Mouse (Mus musculus): ENCODE measurements at regions not wholly inside any gene's neighbourhood (a gene's known extent, or its start where the extent isn't known, plus 50 kb on each side); places are given as distances from the start of the nearest gene placed in this dataset.

GRCm38 (mm10) chr11:63282541-63282940, 153.8 kb downstream of the Pmp22 start:
- TF ChIP-seq POLR2AphosphoS5 (IDR thresholded peaks at IDR 0.05; ENCODE audit: insufficient replicate concordance, low read depth, low read length): no peak
- no peak for TF ChIP-seq TAL1 (conservative IDR thresholded peaks at IDR 0.05; ENCODE audit: low read depth, low read length)
- no peak for TF ChIP-seq GATA1 (IDR thresholded peaks at IDR 0.05; ENCODE audit: borderline replicate concordance, low read length)
- no peak for TF ChIP-seq CTCF (IDR thresholded peaks at IDR 0.05; ENCODE audit: low read depth, low read length)
- TF ChIP-seq GATA2 (IDR thresholded peaks at IDR 0.05; ENCODE audit: borderline replicate concordance, low read depth, low read length): no peak
- H3K27me3 ChIP-seq (ENCODE audit: insufficient read depth, low read length): no peaks in the 10 kb centered on the region
- peaks cover 38% of the 10 kb centered on the region for H3K9me3 ChIP-seq (replicated peaks)
- H3K36me3 ChIP-seq (replicated peaks): no peaks in the 10 kb centered on the region
- ATAC-seq (ENCODE audit: extremely low read depth, insufficient number of reproducible peaks, low FRiP score, poor library complexity, severe bottlenecking) (no peak), DNase-seq (ENCODE audit: low spot score) (no peak)
- no peaks in the 10 kb centered on the region for H3K4me1 ChIP-seq (ENCODE audit: insufficient read depth, low read depth, low read length)
- no peak overlapping the region for H3K4me3 ChIP-seq (ENCODE audit: low read depth, low read length)

GRCm38 (mm10) chr11:63286026-63286425, 157.2 kb downstream of the Pmp22 start:
- Histone ChIP-seq H3K4me3 (ENCODE audit: low read depth, low read length) (no peak overlapping the region), H3K36me3 (replicated peaks) (no peaks in the 10 kb centered on the region), H3K9me3 (replicated peaks) (peaks cover 38% of the 10 kb centered on the region), H3K4me1 (ENCODE audit: insufficient read depth, low read depth, low read length) (no peaks in the 10 kb centered on the region), H3K27me3 (ENCODE audit: insufficient read depth, low read length) (no peaks in the 10 kb centered on the region)
- no peak for TF ChIP-seq CTCF (IDR thresholded peaks at IDR 0.05; ENCODE audit: low read depth, low read length)
- TF ChIP-seq TAL1 (conservative IDR thresholded peaks at IDR 0.05; ENCODE audit: low read depth, low read length): no peak
- no peak for TF ChIP-seq POLR2AphosphoS5 (IDR thresholded peaks at IDR 0.05; ENCODE audit: insufficient replicate concordance, low read depth, low read length)
- no peak for TF ChIP-seq GATA1 (IDR thresholded peaks at IDR 0.05; ENCODE audit: borderline replicate concordance, low read length)
- no peak for TF ChIP-seq GATA2 (IDR thresholded peaks at IDR 0.05; ENCODE audit: borderline replicate concordance, low read depth, low read length)
- ATAC-seq (ENCODE audit: extremely low read depth, insufficient number of reproducible peaks, low FRiP score, poor library complexity, severe bottlenecking) (no peak), DNase-seq (ENCODE audit: low spot score) (no peak)

GRCm38 (mm10) chr11:63287766-63288165, 159.0 kb downstream of the Pmp22 start:
- DNase-seq (ENCODE audit: low spot score) (no peak), ATAC-seq (ENCODE audit: extremely low read depth, insufficient number of reproducible peaks, low FRiP score, poor library complexity, severe bottlenecking) (no peak)
- H3K9me3 ChIP-seq (replicated peaks): peaks cover 34% of the 10 kb centered on the region
- no peak overlapping the region for H3K4me3 ChIP-seq (ENCODE audit: low read depth, low read length)
- H3K4me1 ChIP-seq (ENCODE audit: insufficient read depth, low read depth, low read length): no peaks in the 10 kb centered on the region
- no peaks in the 10 kb centered on the region for H3K27me3 ChIP-seq (ENCODE audit: insufficient read depth, low read length)
- TF ChIP-seq TAL1 (conservative IDR thresholded peaks at IDR 0.05; ENCODE audit: low read depth, low read length) (no peak), POLR2AphosphoS5 (IDR thresholded peaks at IDR 0.05; ENCODE audit: insufficient replicate concordance, low read depth, low read length) (no peak), CTCF (IDR thresholded peaks at IDR 0.05; ENCODE audit: low read depth, low read length) (no peak), GATA1 (IDR thresholded peaks at IDR 0.05; ENCODE audit: borderline replicate concordance, low read length) (no peak), GATA2 (IDR thresholded peaks at IDR 0.05; ENCODE audit: borderline replicate concordance, low read depth, low read length) (no peak)
- no peaks in the 10 kb centered on the region for H3K36me3 ChIP-seq (replicated peaks)

DNA sequence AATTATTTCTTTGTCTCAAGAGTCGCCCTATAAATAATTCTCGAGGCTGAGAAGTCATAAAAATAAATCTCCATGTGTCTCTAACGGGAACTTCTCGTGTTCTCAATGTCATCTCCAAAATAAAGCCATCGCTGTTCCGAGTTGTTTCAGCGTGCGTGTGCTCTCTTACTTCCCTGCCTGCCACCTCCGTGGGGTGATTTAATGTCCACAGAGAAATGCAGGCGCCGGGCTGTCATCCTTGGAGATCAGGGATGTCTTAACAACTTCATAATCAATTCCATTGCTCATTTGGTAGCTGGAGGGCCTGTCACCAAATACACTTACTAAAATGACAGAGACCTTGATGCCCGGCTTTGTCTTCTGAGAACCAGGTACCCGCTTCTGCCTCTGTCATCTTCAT, 161.8 kb downstream of the Pmp22 start:
- ATAC-seq (ENCODE audit: extremely low read depth, insufficient number of reproducible peaks, low FRiP score, poor library complexity, severe bottlenecking) (no peak), DNase-seq (ENCODE audit: low spot score) (no peak)
- Histone ChIP-seq H3K4me1 (ENCODE audit: insufficient read depth, low read depth, low read length) (no peaks in the 10 kb centered on the region), H3K9me3 (replicated peaks) (peaks cover 40% of the 10 kb centered on the region), H3K27me3 (ENCODE audit: insufficient read depth, low read length) (no peaks in the 10 kb centered on the region), H3K4me3 (ENCODE audit: low read depth, low read length) (no peak overlapping the region), H3K36me3 (replicated peaks) (no peaks in the 10 kb centered on the region)
- no peak for TF ChIP-seq TAL1 (conservative IDR thresholded peaks at IDR 0.05; ENCODE audit: low read depth, low read length)
- no peak for TF ChIP-seq GATA2 (IDR thresholded peaks at IDR 0.05; ENCODE audit: borderline replicate concordance, low read depth, low read length)
- no peak for TF ChIP-seq GATA1 (IDR thresholded peaks at IDR 0.05; ENCODE audit: borderline replicate concordance, low read length)
- TF ChIP-seq POLR2AphosphoS5 (IDR thresholded peaks at IDR 0.05; ENCODE audit: insufficient replicate concordance, low read depth, low read length): no peak
- TF ChIP-seq CTCF (IDR thresholded peaks at IDR 0.05; ENCODE audit: low read depth, low read length): no peak

- ATAC-seq (ENCODE audit: extremely low read depth, insufficient number of reproducible peaks, low FRiP score, poor library complexity, severe bottlenecking) (no peak), DNase-seq (ENCODE audit: low spot score) (no peak)
- H3K4me3 ChIP-seq (ENCODE audit: low read depth, low read length): no peak overlapping the region
- TF ChIP-seq CTCF (IDR thresholded peaks at IDR 0.05; ENCODE audit: low read depth, low read length): no peak
- TF ChIP-seq TAL1 (conservative IDR thresholded peaks at IDR 0.05; ENCODE audit: low read depth, low read length): no peak
- TF ChIP-seq POLR2AphosphoS5 (IDR thresholded peaks at IDR 0.05; ENCODE audit: insufficient replicate concordance, low read depth, low read length): no peak
- no peak for TF ChIP-seq GATA2 (IDR thresholded peaks at IDR 0.05; ENCODE audit: borderline replicate concordance, low read depth, low read length)
- TF ChIP-seq GATA1 (IDR thresholded peaks at IDR 0.05; ENCODE audit: borderline replicate concordance, low read length): no peak
- H3K4me1 ChIP-seq (ENCODE audit: insufficient read depth, low read depth, low read length): no peaks in the 10 kb centered on the region
- H3K36me3 ChIP-seq (replicated peaks): no peaks in the 10 kb centered on the region
- H3K27me3 ChIP-seq (ENCODE audit: insufficient read depth, low read length): no peaks in the 10 kb centered on the region
- peaks cover 29% of the 10 kb centered on the region for H3K9me3 ChIP-seq (replicated peaks)
These were observed 164.7 kb downstream of the Pmp22 start for GRCm38 (mm10) chr11:63293485-63293884.

GRCm38 (mm10) chr11:63294476-63294875, 165.7 kb downstream of the Pmp22 start:
- TF ChIP-seq GATA2 (IDR thresholded peaks at IDR 0.05; ENCODE audit: borderline replicate concordance, low read depth, low read length): no peak
- no peak for TF ChIP-seq POLR2AphosphoS5 (IDR thresholded peaks at IDR 0.05; ENCODE audit: insufficient replicate concordance, low read depth, low read length)
- TF ChIP-seq CTCF (IDR thresholded peaks at IDR 0.05; ENCODE audit: low read depth, low read length): no peak
- no peak for TF ChIP-seq TAL1 (conservative IDR thresholded peaks at IDR 0.05; ENCODE audit: low read depth, low read length)
- no peak for TF ChIP-seq GATA1 (IDR thresholded peaks at IDR 0.05; ENCODE audit: borderline replicate concordance, low read length)
- H3K9me3 ChIP-seq (replicated peaks): peaks cover 30% of the 10 kb centered on the region
- ATAC-seq (ENCODE audit: extremely low read depth, insufficient number of reproducible peaks, low FRiP score, poor library complexity, severe bottlenecking): no peak

More at GRCm38 (mm10) chr11:63294476-63294875, 165.7 kb downstream of the Pmp22 start:
- no peaks in the 10 kb centered on the region for H3K4me1 ChIP-seq (ENCODE audit: insufficient read depth, low read depth, low read length)
- no peak overlapping the region for H3K4me3 ChIP-seq (ENCODE audit: low read depth, low read length)
- no peaks in the 10 kb centered on the region for H3K27me3 ChIP-seq (ENCODE audit: insufficient read depth, low read length)
- no peak for DNase-seq (ENCODE audit: low spot score)
- H3K36me3 ChIP-seq (replicated peaks): no peaks in the 10 kb centered on the region

Measured in G1E (cell line).